Mouse (Mus musculus) embryonic facial prominence, embryonic 14.5 days (tissue): ENCODE measurements around the gene Tmem37. TPM values are rescaled to one million over a fixed set of nuclear protein-coding genes. Genes with fewer than 3 reads are reported as not detected.

Source experiments
- ATAC-seq: fragments of 200-750 bp; cut with Nextera tagmentation; 2 replicates; pipeline ENCODE4 v1.8.0; 2017; ENCODE audit warnings: low read depth, moderate number of reproducible peaks, moderate TSS enrichment
- DNase-seq: peaks from one replicate; pipeline ENCODE4 v3.0.0-alpha.2; 2015; ENCODE audit warnings: low spot score
- H3K27ac ChIP-seq: fragments of 300-500 bp; sonication (generic); replicated peaks from 2 replicates; pipeline ENCODE4 v1.5.1; 2014; ENCODE audit warnings: low read depth, mild to moderate bottlenecking, low read length, moderate library complexity
- H3K27me3 ChIP-seq: fragments of 300-500 bp; sonication (generic); replicated peaks from 2 replicates; pipeline ENCODE4 v1.6.1; 2014; ENCODE audit warnings: low read length; ENCODE audit not compliant: control insufficient read depth, insufficient read depth
- H3K36me3 ChIP-seq: fragments of 300-500 bp; sonication (generic); 2 replicates; pipeline ENCODE4 v1.6.1; 2014; ENCODE audit warnings: low read length, mixed read lengths; ENCODE audit not compliant: control insufficient read depth, insufficient read depth
- H3K4me1 ChIP-seq: fragments of 300-500 bp; sonication (generic); 2 replicates; pipeline ENCODE4 v1.6.1; 2014; ENCODE audit warnings: antibody characterized with exemption, low read length; ENCODE audit not compliant: control insufficient read depth, insufficient read depth
- H3K4me2 ChIP-seq: fragments of 300-500 bp; sonication (generic); 2 replicates; pipeline ENCODE4 v1.6.1; 2014; ENCODE audit warnings: low read depth, mild to moderate bottlenecking, low read length, moderate library complexity, mixed read lengths
- H3K4me3 ChIP-seq: fragments of 300-500 bp; sonication (generic); 2 replicates; pipeline ENCODE4 v1.5.1; 2014; ENCODE audit warnings: low read depth, mild to moderate bottlenecking, low read length
- H3K9ac ChIP-seq: fragments of 300-500 bp; sonication (generic); 2 replicates; pipeline ENCODE4 v1.6.1; 2014; ENCODE audit warnings: low read depth, mild to moderate bottlenecking, low read length, moderate library complexity, mixed read lengths
- H3K9me3 ChIP-seq: fragments of 300-500 bp; sonication (generic); 2 replicates; pipeline ENCODE4 v1.6.1; 2016; ENCODE audit warnings: low read length; ENCODE audit not compliant: control insufficient read depth
- WGBS: fragments of 180-500 bp; shearing (Covaris S2); extraction: QIAGEN DNeasy Blood & Tissue Kit; methylation state at CpG from one replicate; pipeline ENCODE4 v1.1.7; 2014; 5-methylcytosine and 5-hydroxymethylcytosine counted together
- polyA plus RNA-seq: library from polyadenylated mRNA; unstranded; fragments of >200 nt; fragmentation: Nextera tagmentation; extraction: Ambion mirVana; gene quantifications from 2 replicates; pipeline ENCODE4 v1.2.1, GENCODE M21; 2014

Tmem37 gene
- polyA plus RNA-seq = 16.9 and 19.8 TPM in 2 replicates

- H3K4me3 ChIP-seq = peak within 1 kb of the TSS; percentile 40
- H3K4me2 ChIP-seq = peak within 1 kb of the TSS; percentile 85
- peak; percentile 87 for ATAC-seq
- H3K27me3 ChIP-seq = peaks cover 20% of the 10 kb centered on the region
- H3K36me3 ChIP-seq = no peaks in the 10 kb centered on the region
- 0 out of 2 replicates have a peak within 1 kb of the TSS, but pooled peaks have one; percentile 10 for H3K27ac ChIP-seq
- H3K9ac ChIP-seq = peak within 1 kb of the TSS; percentile 52
- DNase-seq = peak; percentile 72
- 4% methylated on average over 27 of the region's 40 CpGs for WGBS
- H3K4me1 ChIP-seq = 0 out of 2 replicates have a peak, but pooled peaks cover 8% of the 10 kb centered on the region
- H3K9me3 ChIP-seq = no peaks in the 10 kb centered on the region
These were observed at the start of gene Tmem37 for GRCm38 (mm10) chr1:120073519-120074306. Tmem37 (minus strand) TSS chr1:120074074.

DNA sequence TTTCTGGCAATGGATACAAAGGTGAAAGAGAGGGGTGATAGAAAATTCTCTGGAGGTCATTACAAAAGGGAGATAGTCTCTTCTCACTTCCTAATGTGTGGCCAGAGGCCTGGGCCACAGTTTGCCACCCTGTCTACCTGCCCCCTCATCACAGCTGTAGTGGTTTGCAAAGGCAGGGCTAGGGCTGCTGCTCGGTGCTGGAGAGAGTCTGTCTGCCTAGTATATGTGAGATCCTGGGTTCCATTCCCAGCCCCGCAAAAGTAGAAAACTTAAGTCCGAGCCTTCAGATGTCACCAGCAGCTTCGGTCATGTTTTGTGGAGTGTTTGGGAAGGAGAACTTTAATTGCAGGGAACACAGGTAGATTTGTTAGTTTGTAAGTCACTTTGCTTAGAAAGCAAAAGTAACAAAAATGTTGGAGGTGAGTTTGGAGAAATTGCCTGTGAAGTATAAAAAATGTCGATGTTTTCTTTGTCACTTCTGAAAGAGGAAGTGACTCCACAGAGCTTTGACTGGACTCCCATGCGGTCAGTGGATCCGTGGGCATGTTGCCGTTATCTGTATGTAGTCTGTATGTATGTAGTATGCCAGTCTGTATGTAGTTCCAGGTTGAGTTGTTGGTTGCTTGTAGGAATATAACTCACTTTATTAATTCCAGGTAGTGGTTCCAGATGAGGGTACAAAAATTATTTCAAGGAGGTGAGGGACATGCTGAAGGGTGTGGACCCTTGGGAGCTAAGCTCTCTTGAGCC is 48.9 kb upstream of the Tmem37 start:
- Histone ChIP-seq H3K36me3 (peaks cover 7% of the 10 kb centered on the region; the same call in 1 of the 2 replicates), H3K27me3 (no peaks in the 10 kb centered on the region), H3K4me1 (peaks cover 12% of the 10 kb centered on the region), H3K9me3 (no peaks in the 10 kb centered on the region), H3K4me2 (no peak overlapping the region), H3K4me3 (no peak overlapping the region), H3K9ac (no peak overlapping the region), H3K27ac (no peak overlapping the region)
- WGBS = 95% methylated on average over 8 of the region's 8 CpGs
- DNase-seq (no peak), ATAC-seq (no peak)

GRCm38 (mm10) chr1:120121930-120122530 is 48.2 kb upstream of the Tmem37 start:
- Histone ChIP-seq H3K36me3 (peaks cover 7% of the 10 kb centered on the region; the same call in 1 of the 2 replicates), H3K27me3 (no peaks in the 10 kb centered on the region), H3K4me3 (peak overlapping the region; percentile 61), H3K4me2 (peak overlapping the region; percentile 90), H3K9me3 (no peaks in the 10 kb centered on the region), H3K9ac (peak overlapping the region; percentile 60), H3K27ac (peak overlapping the region; percentile 93), H3K4me1 (peaks cover 12% of the 10 kb centered on the region)
- DNase-seq (no peak), ATAC-seq (no peak)
- WGBS = 83% methylated on average over 9 of the region's 9 CpGs

DNA sequence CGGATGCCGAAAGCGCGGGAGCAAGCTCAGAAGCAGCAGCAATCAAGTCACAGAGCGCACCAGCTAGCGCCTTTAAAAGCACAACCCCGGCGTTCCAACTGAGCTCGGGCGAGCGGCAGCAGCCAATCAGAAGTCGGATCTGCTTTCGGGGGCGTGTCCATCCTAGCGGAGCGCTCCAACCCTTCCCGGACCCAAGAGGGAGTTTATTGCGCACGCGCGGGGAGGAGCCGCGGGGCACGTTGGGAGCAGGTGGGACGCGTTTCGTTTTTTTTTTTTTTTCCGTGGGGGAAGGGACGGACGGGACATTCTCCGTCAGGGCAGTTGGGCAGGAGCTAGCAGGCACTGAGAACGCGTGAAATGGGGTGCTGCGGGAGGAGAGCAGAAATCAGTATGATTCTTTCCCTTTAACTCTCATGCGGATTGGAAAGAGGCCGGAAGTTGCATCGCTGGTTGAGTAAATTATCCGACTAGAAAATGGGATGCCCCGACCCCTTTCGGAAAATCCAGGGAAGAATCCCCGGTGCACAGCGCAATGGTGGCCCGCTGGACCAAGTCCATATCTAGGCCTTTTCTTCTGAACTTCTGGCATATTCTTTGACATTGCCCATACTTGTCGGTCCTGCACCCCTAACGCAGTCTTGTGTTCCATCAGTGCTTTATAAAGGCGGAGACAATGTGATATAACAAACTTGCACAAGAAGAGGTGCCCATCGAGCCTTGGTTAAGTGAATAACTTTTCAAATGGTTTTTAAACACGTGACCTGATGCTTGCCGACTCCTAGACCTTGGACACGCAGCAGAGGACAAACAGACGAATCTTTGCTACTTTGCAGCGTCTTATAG is 47.3 kb upstream of the Tmem37 start, which contains the start of the genes Dbi and 3110009E18Rik:
TSS of gene Dbi (minus strand) at position 110 of the 843 bp plus-strand sequence.
TSS of gene 3110009E18Rik (plus strand) at position 219 of the 843 bp plus-strand sequence.
- peak; percentile 96 for ATAC-seq

GRCm38 (mm10) chr1:120120141-120120968 is 46.5 kb upstream of the Tmem37 start:
- Histone ChIP-seq H3K4me1 (peaks cover 8% of the 10 kb centered on the region), H3K36me3 (peaks cover 18% of the 10 kb centered on the region), H3K4me3 (peak overlapping the region; percentile 61), H3K27me3 (no peaks in the 10 kb centered on the region), H3K9me3 (no peaks in the 10 kb centered on the region; the same call in 1 of the 2 replicates), H3K27ac (peak overlapping the region; percentile 87), H3K4me2 (peak overlapping the region; percentile 90), H3K9ac (peak overlapping the region; percentile 65)
- DNase-seq (peak; percentile 43), ATAC-seq (peak; percentile 37)
- 4% methylated on average over 23 of the region's 24 CpGs for WGBS

More for the DNA sequence above, 47.3 kb upstream of the Tmem37 start, which contains the start of the genes Dbi and 3110009E18Rik:
- Histone ChIP-seq H3K4me1 (peaks cover 12% of the 10 kb centered on the region), H3K4me3 (peak within 1 kb of the TSS; percentile 61), H3K4me2 (peak within 1 kb of the TSS; percentile 90), H3K27ac (peak within 1 kb of the TSS; percentile 93), H3K9me3 (no peaks in the 10 kb centered on the region), H3K9ac (peak within 1 kb of the TSS; percentile 65), H3K36me3 (peaks cover 10% of the 10 kb centered on the region), H3K27me3 (no peaks in the 10 kb centered on the region)
- DNase-seq = peak; percentile 99
- WGBS = 3% methylated on average over 51 of the region's 52 CpGs

- H3K36me3 ChIP-seq = peaks cover 28% of the 10 kb centered on the region
- no peaks in the 10 kb centered on the region for H3K27me3 ChIP-seq
- H3K9ac ChIP-seq = peak overlapping the region; percentile 65; the same call in 1 of the 2 replicates
- DNase-seq (no peak), ATAC-seq (no peak)
- no peak overlapping the region for H3K27ac ChIP-seq
- H3K4me1 ChIP-seq = peaks cover 8% of the 10 kb centered on the region
- peak overlapping the region; percentile 61; the same call in 1 of the 2 replicates for H3K4me3 ChIP-seq
- 76% methylated on average over 4 of the region's 4 CpGs for WGBS
- no peaks in the 10 kb centered on the region; the same call in 1 of the 2 replicates for H3K9me3 ChIP-seq
- peak overlapping the region; percentile 90 for H3K4me2 ChIP-seq
These were observed 45.5 kb upstream of the Tmem37 start for GRCm38 (mm10) chr1:120119389-120119788.

DNA sequence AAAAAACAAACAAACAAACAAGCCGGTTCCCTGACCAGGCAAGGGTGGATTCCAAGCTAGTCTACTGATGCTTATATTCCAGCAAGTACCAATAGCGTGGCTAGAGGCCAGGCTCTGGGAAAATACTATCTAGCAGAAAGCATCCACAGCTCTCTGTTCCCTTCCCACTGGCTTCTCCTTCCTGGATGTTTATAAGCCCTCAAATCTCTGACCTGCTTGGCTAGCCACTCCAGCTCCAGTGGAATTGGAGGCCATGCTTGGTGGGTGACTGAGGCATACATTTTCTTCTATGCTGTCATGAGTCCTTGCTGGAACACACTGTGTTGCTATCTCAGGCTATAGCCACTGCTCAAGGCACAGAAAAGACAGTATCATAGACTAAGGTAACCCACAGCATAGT is 45.0 kb upstream of the Tmem37 start:
- Histone ChIP-seq H3K27me3 (no peaks in the 10 kb centered on the region), H3K36me3 (peaks cover 33% of the 10 kb centered on the region), H3K27ac (no peak overlapping the region), H3K9me3 (no peaks in the 10 kb centered on the region; the same call in 1 of the 2 replicates), H3K9ac (no peak overlapping the region), H3K4me2 (no peak overlapping the region), H3K4me3 (no peak overlapping the region), H3K4me1 (peaks cover 8% of the 10 kb centered on the region)
- 91% methylated on average over 2 of the region's 2 CpGs for WGBS
- no peak for ATAC-seq
- no peak for DNase-seq
